Mouse (Mus musculus): ENCODE measurements around the gene Pik3ca. TPM values are rescaled to one million over a fixed set of nuclear protein-coding genes. Genes with fewer than 3 reads are reported as not detected.
A peak's percentile ranks its signal among the peaks of the same experiment; 100 is the strongest.

Gene Pik3ca
- polyA plus RNA-seq, 1 experiment from 2014 or later: 10.5 TPM

- no peak for ATAC-seq (ENCODE audit: low FRiP score, low TSS enrichment)
- H3K27ac ChIP-seq (ENCODE audit: low read length): no peak overlapping the region
- H3K4me2 ChIP-seq (replicated peaks; ENCODE audit: low read depth, low read length): no peak overlapping the region
- H3K4me3 ChIP-seq (ENCODE audit: low read length): no peak overlapping the region
- 66% methylated on average over 8 of the region's 8 CpGs for WGBS
- H3K9me3 ChIP-seq (ENCODE audit: low read length): no peaks in the 10 kb centered on the region
- no peaks in the 10 kb centered on the region for H3K4me1 ChIP-seq (ENCODE audit: insufficient read depth, low read length)
- no peaks in the 10 kb centered on the region for H3K27me3 ChIP-seq (ENCODE audit: insufficient read depth, low read length)
- no peak overlapping the region for H3K9ac ChIP-seq (replicated peaks; ENCODE audit: low read length)
- no peaks in the 10 kb centered on the region for H3K36me3 ChIP-seq (ENCODE audit: insufficient read depth, low read length)
Observed at GRCm38 (mm10) chr3:32372470-32372869, 25.0 kb upstream of the Pik3ca start.

GRCm38 (mm10) chr3:32373236-32373635 is 24.2 kb upstream of the Pik3ca start:
- Histone ChIP-seq H3K9me3 (ENCODE audit: low read length) (no peaks in the 10 kb centered on the region), H3K4me1 (ENCODE audit: insufficient read depth, low read length) (no peaks in the 10 kb centered on the region), H3K4me2 (replicated peaks; ENCODE audit: low read depth, low read length) (no peak overlapping the region), H3K9ac (replicated peaks; ENCODE audit: low read length) (no peak overlapping the region), H3K4me3 (ENCODE audit: low read length) (no peak overlapping the region), H3K27me3 (ENCODE audit: insufficient read depth, low read length) (no peaks in the 10 kb centered on the region), H3K27ac (ENCODE audit: low read length) (no peak overlapping the region), H3K36me3 (ENCODE audit: insufficient read depth, low read length) (no peaks in the 10 kb centered on the region)
- ATAC-seq (ENCODE audit: low FRiP score, low TSS enrichment): no peak
- WGBS: 76% methylated on average over 6 of the region's 6 CpGs

GRCm38 (mm10) chr3:32379891-32380290 is 17.6 kb upstream of the Pik3ca start:
- H3K27ac ChIP-seq (ENCODE audit: low read length): no peak overlapping the region
- no peak overlapping the region for H3K4me3 ChIP-seq (ENCODE audit: low read length)
- no peaks in the 10 kb centered on the region for H3K4me1 ChIP-seq (ENCODE audit: insufficient read depth, low read length)
- no peaks in the 10 kb centered on the region for H3K27me3 ChIP-seq (ENCODE audit: insufficient read depth, low read length)
- H3K9ac ChIP-seq (replicated peaks; ENCODE audit: low read length): no peak overlapping the region
- H3K9me3 ChIP-seq (ENCODE audit: low read length): no peaks in the 10 kb centered on the region
- no peaks in the 10 kb centered on the region for H3K36me3 ChIP-seq (ENCODE audit: insufficient read depth, low read length)
- no peak overlapping the region for H3K4me2 ChIP-seq (replicated peaks; ENCODE audit: low read depth, low read length)
- 49% methylated on average over 2 of the region's 2 CpGs for WGBS
- ATAC-seq (ENCODE audit: low FRiP score, low TSS enrichment): no peak

- Histone ChIP-seq H3K27ac (ENCODE audit: low read length) (no peak overlapping the region), H3K4me1 (ENCODE audit: insufficient read depth, low read length) (no peaks in the 10 kb centered on the region), H3K4me3 (ENCODE audit: low read length) (no peak overlapping the region), H3K9me3 (ENCODE audit: low read length) (no peaks in the 10 kb centered on the region), H3K36me3 (ENCODE audit: insufficient read depth, low read length) (no peaks in the 10 kb centered on the region), H3K4me2 (replicated peaks; ENCODE audit: low read depth, low read length) (no peak overlapping the region), H3K27me3 (ENCODE audit: insufficient read depth, low read length) (no peaks in the 10 kb centered on the region), H3K9ac (replicated peaks; ENCODE audit: low read length) (no peak overlapping the region)
- WGBS: 77% methylated on average over 3 of the region's 3 CpGs
- no peak for ATAC-seq (ENCODE audit: low FRiP score, low TSS enrichment)
Observed at GRCm38 (mm10) chr3:32381556-32381955, 15.9 kb upstream of the Pik3ca start.

GRCm38 (mm10) chr3:32392841-32393240 is 4.6 kb upstream of the Pik3ca start:
- Histone ChIP-seq H3K9ac (replicated peaks; ENCODE audit: low read length) (no peak overlapping the region), H3K36me3 (ENCODE audit: insufficient read depth, low read length) (no peaks in the 10 kb centered on the region), H3K4me2 (replicated peaks; ENCODE audit: low read depth, low read length) (no peak overlapping the region), H3K27me3 (ENCODE audit: insufficient read depth, low read length) (no peaks in the 10 kb centered on the region), H3K4me3 (ENCODE audit: low read length) (no peak overlapping the region), H3K9me3 (ENCODE audit: low read length) (no peaks in the 10 kb centered on the region), H3K4me1 (ENCODE audit: insufficient read depth, low read length) (no peaks in the 10 kb centered on the region), H3K27ac (ENCODE audit: low read length) (no peak overlapping the region)
- no peak for ATAC-seq (ENCODE audit: low FRiP score, low TSS enrichment)
- 88% methylated on average over 4 of the region's 4 CpGs for WGBS

GRCm38 (mm10) chr3:32393986-32394385 is 3.5 kb upstream of the Pik3ca start:
- Histone ChIP-seq H3K27me3 (ENCODE audit: insufficient read depth, low read length) (no peaks in the 10 kb centered on the region), H3K9me3 (ENCODE audit: low read length) (no peaks in the 10 kb centered on the region), H3K4me3 (ENCODE audit: low read length) (no peak overlapping the region), H3K4me1 (ENCODE audit: insufficient read depth, low read length) (peaks cover 8% of the 10 kb centered on the region), H3K9ac (replicated peaks; ENCODE audit: low read length) (no peak overlapping the region), H3K27ac (ENCODE audit: low read length) (no peak overlapping the region), H3K4me2 (replicated peaks; ENCODE audit: low read depth, low read length) (no peak overlapping the region), H3K36me3 (ENCODE audit: insufficient read depth, low read length) (no peaks in the 10 kb centered on the region)
- WGBS: 86% methylated on average over 8 of the region's 8 CpGs
- no peak for ATAC-seq (ENCODE audit: low FRiP score, low TSS enrichment)

- H3K4me1 ChIP-seq (ENCODE audit: insufficient read depth, low read length): peaks cover 23% of the 10 kb centered on the region
- H3K4me2 ChIP-seq (replicated peaks; ENCODE audit: low read depth, low read length): peak overlapping the region; percentile 89
- 0 out of 2 replicates have a peak, but pooled peaks have one; percentile 0 for ATAC-seq (ENCODE audit: low FRiP score, low TSS enrichment)
- WGBS: 17% methylated on average over 23 of the region's 24 CpGs
- H3K4me3 ChIP-seq (ENCODE audit: low read length): peak overlapping the region; percentile 64
- H3K36me3 ChIP-seq (ENCODE audit: insufficient read depth, low read length): no peaks in the 10 kb centered on the region
- H3K27ac ChIP-seq (ENCODE audit: low read length): peak overlapping the region; percentile 99
- peak overlapping the region; percentile 97 for H3K9ac ChIP-seq (replicated peaks; ENCODE audit: low read length)
- no peaks in the 10 kb centered on the region for H3K9me3 ChIP-seq (ENCODE audit: low read length)
- H3K27me3 ChIP-seq (ENCODE audit: insufficient read depth, low read length): no peaks in the 10 kb centered on the region
Observed at GRCm38 (mm10) chr3:32395771-32396551, 1.5 kb upstream of the Pik3ca start.

- peak overlapping the region; percentile 64 for H3K4me3 ChIP-seq (ENCODE audit: low read length)
- no peaks in the 10 kb centered on the region for H3K27me3 ChIP-seq (ENCODE audit: insufficient read depth, low read length)
- WGBS: under 1% methylated on average over 53 of the region's 77 CpGs
- H3K9me3 ChIP-seq (ENCODE audit: low read length): no peaks in the 10 kb centered on the region
- H3K36me3 ChIP-seq (ENCODE audit: insufficient read depth, low read length): no peaks in the 10 kb centered on the region
- peak overlapping the region; percentile 99 for H3K27ac ChIP-seq (ENCODE audit: low read length)
- H3K9ac ChIP-seq (replicated peaks; ENCODE audit: low read length): peak overlapping the region; percentile 97
- peak; percentile 98 for ATAC-seq (ENCODE audit: low FRiP score, low TSS enrichment)
- peaks cover 29% of the 10 kb centered on the region for H3K4me1 ChIP-seq (ENCODE audit: insufficient read depth, low read length)
- H3K4me2 ChIP-seq (replicated peaks; ENCODE audit: low read depth, low read length): peak overlapping the region; percentile 89
Observed at GRCm38 (mm10) chr3:32396794-32397460, 544 bp upstream of the Pik3ca start.

- peaks cover 32% of the 10 kb centered on the region for H3K4me1 ChIP-seq (ENCODE audit: insufficient read depth, low read length)
- ATAC-seq (ENCODE audit: low FRiP score, low TSS enrichment): no peak
- H3K27ac ChIP-seq (ENCODE audit: low read length): peak overlapping the region; percentile 99
- peak overlapping the region; percentile 97 for H3K9ac ChIP-seq (replicated peaks; ENCODE audit: low read length)
- peak overlapping the region; percentile 72 for H3K4me2 ChIP-seq (replicated peaks; ENCODE audit: low read depth, low read length)
- H3K36me3 ChIP-seq (ENCODE audit: insufficient read depth, low read length): no peaks in the 10 kb centered on the region
- H3K4me3 ChIP-seq (ENCODE audit: low read length): peak overlapping the region; percentile 64
- H3K27me3 ChIP-seq (ENCODE audit: insufficient read depth, low read length): no peaks in the 10 kb centered on the region
- WGBS: under 1% methylated on average over 7 of the region's 7 CpGs
- no peaks in the 10 kb centered on the region for H3K9me3 ChIP-seq (ENCODE audit: low read length)
Observed at GRCm38 (mm10) chr3:32398175-32398538, 686 bp downstream of the Pik3ca start.

GRCm38 (mm10) chr3:32398623-32399022 is 1.2 kb downstream of the Pik3ca start:
- no peak for ATAC-seq (ENCODE audit: low FRiP score, low TSS enrichment)
- H3K4me3 ChIP-seq (ENCODE audit: low read length): peak overlapping the region; percentile 15
- H3K9me3 ChIP-seq (ENCODE audit: low read length): no peaks in the 10 kb centered on the region
- peaks cover 37% of the 10 kb centered on the region for H3K4me1 ChIP-seq (ENCODE audit: insufficient read depth, low read length)
- H3K36me3 ChIP-seq (ENCODE audit: insufficient read depth, low read length): no peaks in the 10 kb centered on the region
- H3K27ac ChIP-seq (ENCODE audit: low read length): no peak overlapping the region; the same call in 1 of the 2 replicates
- 23% methylated on average over 4 of the region's 4 CpGs for WGBS
- H3K9ac ChIP-seq (replicated peaks; ENCODE audit: low read length): no peak overlapping the region; the same call in 1 of the 2 replicates
- H3K27me3 ChIP-seq (ENCODE audit: insufficient read depth, low read length): no peaks in the 10 kb centered on the region
- peak overlapping the region; percentile 72 for H3K4me2 ChIP-seq (replicated peaks; ENCODE audit: low read depth, low read length)

Data from kidney, embryonic 16.5 days (tissue).